In the genomic region with DNA sequence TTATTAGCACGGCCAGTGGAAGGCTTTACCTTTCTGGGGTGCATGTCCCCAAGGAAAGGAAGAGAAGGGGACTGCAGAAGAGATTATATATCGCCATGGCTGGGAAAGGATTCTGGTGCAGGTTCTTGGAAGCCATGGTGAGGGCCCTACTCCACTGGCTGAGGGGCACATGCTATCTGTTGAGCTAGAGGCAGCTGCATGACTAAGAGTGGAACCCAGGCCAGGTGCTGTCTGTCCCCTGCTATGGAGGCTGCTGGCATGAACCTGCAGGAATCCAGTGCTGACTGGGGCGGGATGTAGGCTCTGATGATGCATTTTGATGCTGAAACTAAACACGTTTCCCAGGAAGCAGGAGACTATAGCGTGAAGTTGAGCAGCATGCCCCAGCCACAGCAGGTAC, we compare ENCODE assay signal across 11 mouse cellular contexts.
A peak's percentile ranks its signal among the peaks of the same experiment; 100 is the strongest.
DNase-seq lines count a peak whose midpoint lies in the region; ATAC-seq and TF ChIP-seq lines count a peak whose summit lies in the region.
"Had no signal": no experiment of that assay in that cellular context is flagged by ENCODE, and none has a peak within 500 bp of the region (broad histone marks: within the 10 kb centered on the region; RNA-seq: fewer than 3 reads in every experiment).

No protein-coding gene starts in this region.

- peak overlapping the region; percentile 65 for H3K27ac ChIP-seq in heart, embryonic 12.5 days (ENCODE audit: poor library complexity, severe bottlenecking)
- H3K27ac ChIP-seq in heart, adult 2 months: no peak overlapping the region
- H3K27ac ChIP-seq in lung, embryonic 14.5 days (ENCODE audit: low read depth): peak overlapping the region; percentile 92
- peak overlapping the region; percentile 88 for H3K27ac ChIP-seq in embryonic facial prominence, embryonic 15.5 days (replicated peaks)
- H3K27ac ChIP-seq in layer of hippocampus, adult 2 months: no peak overlapping the region
- H3K27ac ChIP-seq: liver, embryonic 15.5 days had no signal

- H3K4me3 ChIP-seq in heart, embryonic 12.5 days: no peak overlapping the region
- H3K4me3 ChIP-seq in heart, adult 2 months: no peak overlapping the region
- H3K4me3 ChIP-seq in lung, embryonic 14.5 days (ENCODE audit: low read depth, low read length): no peak overlapping the region
- H3K4me3 ChIP-seq in embryonic facial prominence, embryonic 15.5 days (replicated peaks): no peak overlapping the region
- H3K4me3 ChIP-seq in myocyte: no peak overlapping the region
- no peak overlapping the region for H3K4me3 ChIP-seq in layer of hippocampus, adult 2 months
- H3K4me3 ChIP-seq: liver, embryonic 15.5 days had no signal

- intact Hi-C loops in heart, adult 2 months (cut with DNase I): no loop called here

- H3K79me2 ChIP-seq in heart, adult 2 months (replicated peaks; ENCODE audit: control insufficient read depth, insufficient read depth, low read length): no peaks in the 10 kb centered on the region
- no peaks in the 10 kb centered on the region for H3K79me2 ChIP-seq in myocyte (ENCODE audit: control insufficient read depth, insufficient read depth)

- TF ChIP-seq EP300 in heart, adult 2 months (IDR thresholded peaks at IDR 0.05; ENCODE audit: insufficient read depth, low read depth, low read length): no peak

- no peak for DNase-seq in heart, adult 2 months
- DNase-seq in lung, embryonic 14.5 days: no peak
- DNase-seq in lung, postnatal 14 days: no peak
- no peak for DNase-seq in layer of hippocampus, adult 2 months (ENCODE audit: low spot score in 2 of 2)
- DNase-seq: cerebellum, adult 9-11 months; heart, postnatal 36 days had no signal

- H3ac ChIP-seq in myocyte (ENCODE audit: control insufficient read depth, insufficient read length): no peak overlapping the region

- TF ChIP-seq CTCF in heart, adult 2 months (IDR thresholded peaks at IDR 0.05): no peak
- TF ChIP-seq CTCF in lung, embryonic 14.5 days (IDR thresholded peaks at IDR 0.05; ENCODE audit: low read depth): no peak
- no peak for TF ChIP-seq CTCF in layer of hippocampus, adult 2 months (conservative IDR thresholded peaks at IDR 0.05)

- H3K27me3 ChIP-seq in heart, embryonic 12.5 days (replicated peaks): no peaks in the 10 kb centered on the region
- H3K27me3 ChIP-seq in heart, adult 2 months (ENCODE audit: control insufficient read depth, insufficient read depth, low read length): no peaks in the 10 kb centered on the region
- H3K27me3 ChIP-seq in lung, embryonic 14.5 days (ENCODE audit: insufficient read depth, low read length): no peaks in the 10 kb centered on the region
- no peaks in the 10 kb centered on the region for H3K27me3 ChIP-seq in embryonic facial prominence, embryonic 15.5 days
- H3K27me3 ChIP-seq in myocyte (ENCODE audit: control insufficient read depth, insufficient read depth, insufficient read length): no peaks in the 10 kb centered on the region
- H3K27me3 ChIP-seq: liver, embryonic 15.5 days had no signal

- peaks cover 27% of the 10 kb centered on the region for H3K4me1 ChIP-seq in heart, embryonic 12.5 days (replicated peaks)
- H3K4me1 ChIP-seq in heart, adult 2 months (ENCODE audit: control insufficient read depth, insufficient read depth, low read length): peaks cover 7% of the 10 kb centered on the region
- H3K4me1 ChIP-seq in lung, embryonic 14.5 days (ENCODE audit: insufficient read depth): peaks cover 30% of the 10 kb centered on the region
- H3K4me1 ChIP-seq in embryonic facial prominence, embryonic 15.5 days: peaks cover 26% of the 10 kb centered on the region
- H3K4me1 ChIP-seq: liver, embryonic 15.5 days had no signal

- no peak overlapping the region for H3K4me2 ChIP-seq in heart, embryonic 12.5 days
- no peak overlapping the region for H3K4me2 ChIP-seq in lung, embryonic 14.5 days
- H3K4me2 ChIP-seq in embryonic facial prominence, embryonic 15.5 days (replicated peaks): no peak overlapping the region
- H3K4me2 ChIP-seq in myocyte (ENCODE audit: low read depth): peak overlapping the region; percentile 49
- H3K4me2 ChIP-seq: liver, embryonic 15.5 days had no signal

- no peaks in the 10 kb centered on the region for H3K9me3 ChIP-seq in heart, embryonic 12.5 days (replicated peaks)
- no peaks in the 10 kb centered on the region for H3K9me3 ChIP-seq in lung, embryonic 14.5 days (ENCODE audit: low read depth, low read length)
- H3K9me3 ChIP-seq in embryonic facial prominence, embryonic 15.5 days (replicated peaks): no peaks in the 10 kb centered on the region
- H3K9me3 ChIP-seq: liver, embryonic 15.5 days had no signal

- no peak for TF ChIP-seq POLR2A in heart, adult 2 months (IDR thresholded peaks at IDR 0.05; ENCODE audit: insufficient read depth, low read depth, low read length)
- no peak for TF ChIP-seq POLR2A in myocyte (IDR thresholded peaks at IDR 0.05; ENCODE audit: insufficient read length, low read depth)

- no peak for ATAC-seq in heart, embryonic 12.5 days (ENCODE audit: insufficient number of reproducible peaks, low FRiP score)
- ATAC-seq in lung, embryonic 14.5 days (ENCODE audit: insufficient read depth): no peak
- ATAC-seq in embryonic facial prominence, embryonic 15.5 days (ENCODE audit: insufficient number of reproducible peaks, low FRiP score, low TSS enrichment, low read depth): no peak
- ATAC-seq in megakaryocyte, adult 5-6 weeks (ENCODE audit: poor library complexity, severe bottlenecking): no peak

- no peaks in the 10 kb centered on the region for H3K36me3 ChIP-seq in heart, embryonic 12.5 days
- H3K36me3 ChIP-seq in heart, adult 2 months (ENCODE audit: control insufficient read depth, insufficient read depth, low read length): no peaks in the 10 kb centered on the region
- H3K36me3 ChIP-seq in lung, embryonic 14.5 days (ENCODE audit: insufficient read depth): no peaks in the 10 kb centered on the region
- no peaks in the 10 kb centered on the region for H3K36me3 ChIP-seq in embryonic facial prominence, embryonic 15.5 days
- no peaks in the 10 kb centered on the region for H3K36me3 ChIP-seq in myocyte (ENCODE audit: control insufficient read depth, insufficient read depth)
- H3K36me3 ChIP-seq: liver, embryonic 15.5 days had no signal

- WGBS in heart, embryonic 12.5 days: 72% methylated on average over 5 of the region's 5 CpGs
- WGBS in heart, adult 2 months: 70% methylated on average over 5 of the region's 5 CpGs
- WGBS in lung, embryonic 14.5 days: 61% methylated on average over 5 of the region's 5 CpGs
- 63% methylated on average over 5 of the region's 5 CpGs for WGBS in embryonic facial prominence, embryonic 15.5 days

- peak overlapping the region; percentile 15; the same call in 1 of the 2 replicates for H3K9ac ChIP-seq in heart, embryonic 12.5 days
- H3K9ac ChIP-seq in heart, adult 2 months (ENCODE audit: low read depth, low read length): no peak overlapping the region
- H3K9ac ChIP-seq in lung, embryonic 14.5 days: no peak overlapping the region
- H3K9ac ChIP-seq in embryonic facial prominence, embryonic 15.5 days: no peak overlapping the region
- H3K9ac ChIP-seq: liver, embryonic 15.5 days had no signal

TF ChIP-seq in myocyte, 11 proteins besides CTCF, POLR2A, EP300 and RAD21:
- peak in 2 of 3 experiments; percentile 21 to 75 for TF ChIP-seq MYOG (IDR thresholded peaks at IDR 0.05; ENCODE audit: control insufficient read depth in 1 of 3, insufficient read depth in 1 of 3, insufficient read length in 2 of 3, low read depth in 2 of 3)
- no peak for TF ChIP-seq MAX (IDR thresholded peaks at IDR 0.05; ENCODE audit: low read depth)
- TF ChIP-seq MYOD1 (IDR thresholded peaks at IDR 0.05; ENCODE audit: control insufficient read depth in 1 of 3, insufficient read length in 2 of 3, low read depth in 2 of 3): peak in 2 of 3 experiments; percentile 50 to 77

Comparison
In these comparisons a context has a peak if more than half of its experiments do, and no peak if none do; other contexts are left out.
1. H3K27ac ChIP-seq: peak in heart, embryonic 12.5 days (single experiment), lung, embryonic 14.5 days (single experiment) and embryonic facial prominence, embryonic 15.5 days (single experiment); none in heart, adult 2 months (single experiment) and layer of hippocampus, adult 2 months (single experiment).